Mouse (Mus musculus): ENCODE results near the gene Golph3l. TPM values are rescaled to one million over a fixed set of nuclear protein-coding genes. Genes with fewer than 3 reads are reported as not detected.

The Golph3l gene
- polyA plus RNA-seq, 1 experiment, result 39.0 TPM

DNA sequence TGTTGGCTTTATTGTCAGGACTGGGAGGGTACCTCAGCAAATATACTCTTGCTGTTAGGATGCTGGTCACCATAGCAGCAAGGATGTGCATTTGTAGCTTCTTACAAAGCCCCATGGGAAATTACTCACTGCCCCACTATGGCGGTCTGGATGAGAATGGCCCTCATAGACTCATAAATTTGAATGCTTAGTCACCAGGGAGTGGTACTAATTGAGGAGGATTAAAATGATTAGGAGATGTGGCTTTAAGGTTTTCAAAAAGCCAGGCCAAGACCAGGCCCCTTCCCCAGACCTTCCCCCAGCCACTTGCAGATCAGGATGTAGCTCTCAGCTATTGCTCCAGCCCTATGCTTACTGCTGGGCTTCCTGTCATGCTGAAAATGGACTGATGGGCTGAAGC lies 38.6 kb upstream of the Golph3l start:
- no peak for TF ChIP-seq POLR2A (IDR thresholded peaks at IDR 0.05; ENCODE audit: insufficient read depth, low read length)
- TF ChIP-seq EP300 (IDR thresholded peaks at IDR 0.05; ENCODE audit: insufficient read depth, low read depth, low read length), result no peak
- TF ChIP-seq CTCF (IDR thresholded peaks at IDR 0.05; ENCODE audit: low read depth, low read length), result no peak
- Histone ChIP-seq H3K27me3 (ENCODE audit: control insufficient read depth, insufficient read depth, low read length, poor library complexity, severe bottlenecking) (no peaks in the 10 kb centered on the region), H3K36me3 (ENCODE audit: control insufficient read depth, insufficient read depth, low read length, poor library complexity, severe bottlenecking) (no peaks in the 10 kb centered on the region), H3K4me3 (ENCODE audit: low read depth, low read length) (no peak overlapping the region), H3K9me3 (replicated peaks; ENCODE audit: control insufficient read depth, insufficient read depth, low read length, poor library complexity, severe bottlenecking) (no peaks in the 10 kb centered on the region), H3K9ac (ENCODE audit: low read depth, poor library complexity, severe bottlenecking) (no peak overlapping the region), H3K27ac (ENCODE audit: insufficient read depth, low read length) (no peak overlapping the region), H3K4me1 (ENCODE audit: control insufficient read depth, insufficient read depth, low read length) (no peaks in the 10 kb centered on the region)

GRCm38 (mm10) chr3:95553986-95554385 lies 34.7 kb upstream of the Golph3l start:
- H3K9me3 ChIP-seq (replicated peaks; ENCODE audit: control insufficient read depth, insufficient read depth, low read length, poor library complexity, severe bottlenecking), result no peaks in the 10 kb centered on the region
- no peak overlapping the region for H3K27ac ChIP-seq (ENCODE audit: insufficient read depth, low read length)
- no peak overlapping the region for H3K4me3 ChIP-seq (ENCODE audit: low read depth, low read length)
- H3K27me3 ChIP-seq (ENCODE audit: control insufficient read depth, insufficient read depth, low read length, poor library complexity, severe bottlenecking), result 0 out of 2 replicates have a peak, but pooled peaks cover 2% of the 10 kb centered on the region
- no peak overlapping the region for H3K9ac ChIP-seq (ENCODE audit: low read depth, poor library complexity, severe bottlenecking)
- H3K36me3 ChIP-seq (ENCODE audit: control insufficient read depth, insufficient read depth, low read length, poor library complexity, severe bottlenecking), result no peaks in the 10 kb centered on the region
- TF ChIP-seq POLR2A (IDR thresholded peaks at IDR 0.05; ENCODE audit: insufficient read depth, low read length) (no peak), CTCF (IDR thresholded peaks at IDR 0.05; ENCODE audit: low read depth, low read length) (no peak), EP300 (IDR thresholded peaks at IDR 0.05; ENCODE audit: insufficient read depth, low read depth, low read length) (no peak)
- H3K4me1 ChIP-seq (ENCODE audit: control insufficient read depth, insufficient read depth, low read length), result no peaks in the 10 kb centered on the region

GRCm38 (mm10) chr3:95559437-95559836 lies 29.3 kb upstream of the Golph3l start, which contains the start of gene Hormad1:
Hormad1 (plus strand) TSS chr3:95559677.
- TF ChIP-seq POLR2A (IDR thresholded peaks at IDR 0.05; ENCODE audit: insufficient read depth, low read length), result no peak
- TF ChIP-seq EP300 (IDR thresholded peaks at IDR 0.05; ENCODE audit: insufficient read depth, low read depth, low read length), result 0 out of 2 replicates have a peak, but pooled peaks have one; percentile 43
- no peak within 1 kb of the TSS for H3K9ac ChIP-seq (ENCODE audit: low read depth, poor library complexity, severe bottlenecking)

DNA sequence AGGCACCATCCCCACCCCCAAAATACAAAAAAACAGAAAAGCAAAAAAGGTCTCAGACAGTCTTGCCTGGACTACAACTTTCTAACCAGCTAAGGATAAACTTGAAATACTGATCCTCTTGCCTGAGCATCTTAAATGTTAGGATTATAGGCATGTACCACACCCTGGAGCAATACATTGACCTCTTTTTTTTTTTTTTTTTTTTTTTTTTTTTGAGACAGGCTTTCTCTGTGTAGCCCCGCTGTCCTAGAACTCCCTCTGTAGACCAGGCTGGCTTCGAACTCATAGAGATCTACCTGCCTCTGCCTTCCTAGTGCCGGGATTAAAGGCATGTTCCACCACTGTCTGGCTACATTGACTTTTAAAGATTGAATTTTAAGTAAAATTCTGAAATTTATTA lies 28.0 kb upstream of the Golph3l start:
- no peak overlapping the region for H3K27ac ChIP-seq (ENCODE audit: insufficient read depth, low read length)
- no peak overlapping the region for H3K4me3 ChIP-seq (ENCODE audit: low read depth, low read length)
- H3K9ac ChIP-seq (ENCODE audit: low read depth, poor library complexity, severe bottlenecking), result no peak overlapping the region
- H3K9me3 ChIP-seq (replicated peaks; ENCODE audit: control insufficient read depth, insufficient read depth, low read length, poor library complexity, severe bottlenecking), result no peaks in the 10 kb centered on the region
- no peak for TF ChIP-seq POLR2A (IDR thresholded peaks at IDR 0.05; ENCODE audit: insufficient read depth, low read length)
- H3K4me1 ChIP-seq (ENCODE audit: control insufficient read depth, insufficient read depth, low read length), result no peaks in the 10 kb centered on the region
- no peaks in the 10 kb centered on the region for H3K36me3 ChIP-seq (ENCODE audit: control insufficient read depth, insufficient read depth, low read length, poor library complexity, severe bottlenecking)
- 0 out of 2 replicates have a peak, but pooled peaks cover 3% of the 10 kb centered on the region for H3K27me3 ChIP-seq (ENCODE audit: control insufficient read depth, insufficient read depth, low read length, poor library complexity, severe bottlenecking)

More at GRCm38 (mm10) chr3:95559437-95559836, 29.3 kb upstream of the Golph3l start, which contains the start of gene Hormad1:
- H3K27ac ChIP-seq (ENCODE audit: insufficient read depth, low read length), result no peak within 1 kb of the TSS
- H3K36me3 ChIP-seq (ENCODE audit: control insufficient read depth, insufficient read depth, low read length, poor library complexity, severe bottlenecking), result no peaks in the 10 kb centered on the region
- H3K4me3 ChIP-seq (ENCODE audit: low read depth, low read length), result peak within 1 kb of the TSS; percentile 13; the same call in 1 of the 2 replicates
- no peaks in the 10 kb centered on the region for H3K4me1 ChIP-seq (ENCODE audit: control insufficient read depth, insufficient read depth, low read length)
- H3K9me3 ChIP-seq (replicated peaks; ENCODE audit: control insufficient read depth, insufficient read depth, low read length, poor library complexity, severe bottlenecking), result no peaks in the 10 kb centered on the region
- 0 out of 2 replicates have a peak, but pooled peaks cover 3% of the 10 kb centered on the region for H3K27me3 ChIP-seq (ENCODE audit: control insufficient read depth, insufficient read depth, low read length, poor library complexity, severe bottlenecking)

- Histone ChIP-seq H3K4me1 (ENCODE audit: control insufficient read depth, insufficient read depth, low read length) (no peaks in the 10 kb centered on the region), H3K9me3 (replicated peaks; ENCODE audit: control insufficient read depth, insufficient read depth, low read length, poor library complexity, severe bottlenecking) (no peaks in the 10 kb centered on the region)
- TF ChIP-seq CTCF (IDR thresholded peaks at IDR 0.05; ENCODE audit: low read depth, low read length), result no peak
- TF ChIP-seq EP300 (IDR thresholded peaks at IDR 0.05; ENCODE audit: insufficient read depth, low read depth, low read length), result no peak
- TF ChIP-seq POLR2A (IDR thresholded peaks at IDR 0.05; ENCODE audit: insufficient read depth, low read length), result no peak
These were observed 26.9 kb upstream of the Golph3l start for GRCm38 (mm10) chr3:95561826-95562225.

DNA sequence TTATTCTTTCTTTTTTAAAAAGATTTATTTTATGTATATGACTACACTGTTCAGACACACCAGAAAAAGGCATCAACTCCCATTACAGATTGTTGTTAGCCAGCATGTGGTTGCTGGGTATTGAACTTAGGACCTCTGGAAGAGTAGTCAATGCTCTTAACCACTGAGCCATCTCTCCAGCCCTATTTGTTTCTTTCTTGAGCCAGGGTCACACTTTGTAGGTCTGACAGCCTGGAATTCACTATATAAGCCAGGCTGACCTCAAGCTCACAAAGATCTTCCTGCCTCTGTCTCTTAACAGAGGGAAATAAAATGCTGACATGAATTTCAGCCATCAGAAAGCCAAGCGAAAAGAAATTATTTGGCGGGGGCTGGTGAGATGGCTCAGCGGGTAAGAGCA lies 19.1 kb upstream of the Golph3l start:
- no peaks in the 10 kb centered on the region for H3K9me3 ChIP-seq (replicated peaks; ENCODE audit: control insufficient read depth, insufficient read depth, low read length, poor library complexity, severe bottlenecking)
- no peak overlapping the region for H3K4me3 ChIP-seq (ENCODE audit: low read depth, low read length)
- no peaks in the 10 kb centered on the region for H3K4me1 ChIP-seq (ENCODE audit: control insufficient read depth, insufficient read depth, low read length)
- H3K27ac ChIP-seq (ENCODE audit: insufficient read depth, low read length), result no peak overlapping the region
- no peaks in the 10 kb centered on the region for H3K36me3 ChIP-seq (ENCODE audit: control insufficient read depth, insufficient read depth, low read length, poor library complexity, severe bottlenecking)
- no peaks in the 10 kb centered on the region for H3K27me3 ChIP-seq (ENCODE audit: control insufficient read depth, insufficient read depth, low read length, poor library complexity, severe bottlenecking)
- TF ChIP-seq EP300 (IDR thresholded peaks at IDR 0.05; ENCODE audit: insufficient read depth, low read depth, low read length) (no peak), CTCF (IDR thresholded peaks at IDR 0.05; ENCODE audit: low read depth, low read length) (no peak), POLR2A (IDR thresholded peaks at IDR 0.05; ENCODE audit: insufficient read depth, low read length) (no peak)
- no peak overlapping the region for H3K9ac ChIP-seq (ENCODE audit: low read depth, poor library complexity, severe bottlenecking)

More at GRCm38 (mm10) chr3:95561826-95562225, 26.9 kb upstream of the Golph3l start:
- no peak overlapping the region for H3K4me3 ChIP-seq (ENCODE audit: low read depth, low read length)
- no peak overlapping the region for H3K27ac ChIP-seq (ENCODE audit: insufficient read depth, low read length)
- no peak overlapping the region for H3K9ac ChIP-seq (ENCODE audit: low read depth, poor library complexity, severe bottlenecking)
- H3K36me3 ChIP-seq (ENCODE audit: control insufficient read depth, insufficient read depth, low read length, poor library complexity, severe bottlenecking), result no peaks in the 10 kb centered on the region
- H3K27me3 ChIP-seq (ENCODE audit: control insufficient read depth, insufficient read depth, low read length, poor library complexity, severe bottlenecking), result 0 out of 2 replicates have a peak, but pooled peaks cover 3% of the 10 kb centered on the region
